Mouse (Mus musculus) granulocyte monocyte progenitor cell, adult 5-6 weeks (primary cell): ENCODE results near the gene Ctps. TPM values are rescaled to one million over a fixed set of nuclear protein-coding genes. Genes with fewer than 3 reads are reported as not detected.
"Not testable (repeated sequence)": the region's sequence is repeated elsewhere in the genome, so short reads cannot be mapped to it uniquely, and the experiment has no call there.

Experiments
- ATAC-seq: replicated peaks from 2 replicates; pipeline ENCODE4 v1.8.0; 2016; ENCODE audit warnings: mild to moderate bottlenecking, moderate TSS enrichment, inconsistent platforms; ENCODE audit not compliant: poor library complexity, severe bottlenecking
- total RNA-seq, 2 experiments: library from RNA; stranded (forward) in 1 of 2; stranded (reverse) in 1 of 2; fragments of 200-712, 200-1000 nt in 1 of 2; fragments of >200 nt in 1 of 2; fragmentation: Nextera tagmentation in 1 of 2; gene quantifications; 2 replicates each; pipeline ENCODE4 v1.2.3; 2014 to 2017

Ctps gene
- total RNA-seq (2014; fragmentation: Nextera tagmentation) (50.4 and 59.5 TPM in 2 replicates), total RNA-seq (2017) (60.1 and 63.1 TPM in 2 replicates)

DNA sequence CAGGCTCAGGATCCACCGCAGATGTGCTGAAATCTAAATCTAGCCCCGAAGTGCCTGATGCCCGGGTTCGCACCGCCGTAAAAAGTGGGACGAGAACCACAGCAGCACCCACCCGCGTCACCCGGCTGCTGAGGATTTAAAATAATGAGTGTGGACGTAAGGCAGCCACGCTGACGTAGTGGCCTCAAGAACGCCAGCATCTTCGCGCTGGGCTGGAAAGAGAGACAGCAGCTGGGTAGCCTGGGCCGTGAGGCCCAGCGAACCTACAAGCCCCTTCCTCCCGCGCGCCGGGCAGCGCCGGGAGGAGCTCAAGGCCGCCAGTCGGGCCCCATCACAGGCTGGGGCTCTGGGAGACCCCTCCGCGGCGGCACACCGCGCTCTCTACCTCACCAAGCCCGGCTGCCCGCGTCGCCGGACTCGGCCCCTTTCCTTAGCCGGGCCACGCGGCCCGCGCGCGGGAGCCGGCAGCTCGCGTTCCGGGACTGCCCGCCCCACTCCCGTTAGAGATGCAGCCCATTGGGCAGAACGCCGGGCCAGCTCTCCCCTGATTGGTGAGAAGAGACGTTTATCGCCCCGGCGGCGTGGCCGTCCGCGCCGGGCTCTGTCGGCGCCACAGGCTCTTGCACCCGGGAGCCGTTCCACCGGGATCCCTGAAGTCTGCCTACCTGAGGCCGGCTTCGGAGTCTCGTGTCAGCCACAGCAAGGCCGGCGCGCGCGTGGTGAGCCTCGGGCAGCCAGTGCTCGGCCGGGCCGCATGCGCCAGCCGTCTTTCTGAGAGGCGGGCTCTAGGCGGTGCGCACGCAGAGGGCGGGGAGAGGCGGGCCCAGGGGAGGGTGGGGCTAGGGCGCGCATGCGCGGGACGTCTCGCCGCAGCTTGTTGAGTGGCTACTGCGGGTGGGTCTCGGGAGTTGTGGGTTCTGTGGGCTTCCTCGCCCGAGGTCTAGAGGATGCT is at the start of gene Ctps:
TSS of gene Ctps (minus strand) at position 791 of the 952 bp plus-strand sequence.
- peak; percentile 77 for ATAC-seq

DNA sequence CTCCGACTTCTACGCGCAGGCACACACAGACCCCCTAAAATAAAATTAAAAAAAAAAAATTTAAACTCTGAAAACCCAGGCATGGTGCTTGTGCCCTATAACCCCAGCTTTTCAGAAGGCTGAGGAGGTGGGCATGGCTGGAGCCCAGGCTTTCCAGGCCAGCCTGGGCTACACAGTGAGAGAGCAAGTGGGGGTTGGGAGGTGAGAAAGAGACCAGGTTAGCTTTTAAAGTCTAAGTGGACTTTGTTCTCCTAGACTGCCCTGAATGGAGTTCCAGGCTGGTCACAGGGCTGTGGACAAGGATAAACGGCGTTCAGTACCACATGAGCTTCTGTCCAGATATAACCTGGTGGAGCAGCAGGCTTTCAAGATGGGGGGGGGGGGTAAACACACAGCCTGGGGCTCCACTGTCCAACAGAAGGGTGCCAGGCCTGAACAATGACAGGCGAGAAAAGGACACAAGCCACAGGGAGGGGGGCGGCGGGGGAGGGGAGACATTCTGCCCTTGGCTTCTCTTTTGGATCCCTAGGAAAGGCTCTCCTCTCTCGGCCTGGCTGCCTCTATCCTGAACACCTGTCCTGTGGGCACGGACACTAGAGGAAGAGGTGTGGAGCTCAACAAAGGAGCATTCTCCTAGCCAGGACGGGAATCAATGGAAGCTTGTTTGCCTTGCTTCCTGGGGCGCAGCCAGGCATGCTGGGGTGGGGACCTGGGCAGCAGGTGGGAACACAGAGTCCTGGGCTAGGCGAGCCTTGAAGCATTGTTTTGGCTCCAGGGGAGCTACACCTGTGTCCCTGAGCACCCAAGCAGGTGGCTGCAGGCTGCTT is 46.3 kb upstream of the Ctps start:
- ATAC-seq: no peak

DNA sequence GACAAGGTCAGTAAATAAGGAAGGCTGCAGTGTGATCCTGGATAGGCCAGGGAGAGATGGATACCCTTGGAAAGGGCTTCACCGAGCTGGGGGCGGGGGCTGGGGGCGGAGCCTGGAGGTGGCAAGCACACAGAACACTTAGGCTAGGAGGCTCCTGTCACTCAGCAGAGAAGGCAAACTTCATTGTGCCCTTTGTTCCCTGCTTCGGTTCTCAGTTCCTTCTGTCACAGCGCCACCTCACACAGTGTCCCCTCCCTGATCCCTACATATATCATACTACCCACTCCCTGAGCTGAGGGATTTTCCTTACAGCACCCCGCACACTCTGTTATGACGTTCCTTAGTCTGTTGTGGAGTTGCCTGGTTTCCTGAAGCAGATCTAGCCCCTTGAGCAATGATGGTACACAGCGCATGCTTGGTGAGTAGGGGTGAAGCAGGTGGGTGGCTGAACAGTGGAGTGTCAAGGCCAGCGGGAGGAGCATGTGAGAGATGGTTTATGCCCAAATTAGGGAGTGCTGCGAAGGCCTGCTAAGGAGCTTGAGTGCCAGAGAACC is 45.5 kb upstream of the Ctps start:
- no peak for ATAC-seq

DNA sequence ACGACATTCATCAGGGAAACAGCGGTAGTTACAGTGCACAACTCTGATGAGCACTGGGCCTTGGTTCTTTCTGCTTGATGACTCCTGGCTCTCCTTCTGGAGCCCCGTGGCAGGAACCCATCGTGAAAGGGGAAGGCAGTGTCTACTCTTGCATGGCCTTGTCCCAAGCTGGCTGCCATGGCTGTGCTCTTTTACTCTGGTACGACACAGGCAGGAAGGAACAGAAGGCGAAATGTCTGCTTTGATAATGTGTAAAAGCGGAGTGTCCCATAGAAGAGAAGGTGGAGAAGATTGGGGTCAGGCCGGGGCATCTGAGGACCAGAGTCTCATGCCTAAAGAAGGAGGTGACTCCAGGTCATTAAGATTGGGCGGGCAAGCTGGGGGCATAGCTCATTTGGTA is 44.6 kb upstream of the Ctps start:
- no peak for ATAC-seq

DNA sequence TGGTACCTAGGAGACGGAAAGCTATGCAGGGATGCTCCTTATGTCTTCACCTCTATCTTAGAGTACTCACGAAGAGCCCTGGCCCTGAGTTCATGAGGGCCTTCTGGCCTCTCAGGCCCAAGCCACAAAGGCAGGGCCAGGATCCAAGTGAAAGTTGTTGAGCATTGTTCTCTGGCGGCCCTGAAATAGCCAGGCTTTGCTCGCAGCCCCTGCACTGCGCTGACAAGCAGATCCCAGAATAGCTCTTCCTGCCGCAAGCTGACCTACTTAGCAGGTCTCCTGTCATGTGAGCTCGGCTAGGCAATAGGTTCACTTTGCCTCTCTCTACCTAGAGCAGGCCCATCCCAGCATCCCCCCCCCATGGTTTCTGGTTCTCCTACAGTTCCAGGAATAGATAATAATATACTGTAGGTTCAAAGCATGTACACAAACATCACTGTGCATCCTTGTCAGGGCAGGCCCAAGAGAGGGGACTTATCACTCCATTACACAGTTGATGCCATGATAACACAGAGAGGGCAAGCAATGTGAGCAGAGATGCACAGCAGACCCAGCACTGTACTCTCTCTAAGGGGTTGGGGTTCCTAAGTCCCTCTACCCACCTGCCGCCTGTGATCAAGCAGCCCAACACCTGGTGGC is 43.7 kb upstream of the Ctps start:
- ATAC-seq: no peak

DNA sequence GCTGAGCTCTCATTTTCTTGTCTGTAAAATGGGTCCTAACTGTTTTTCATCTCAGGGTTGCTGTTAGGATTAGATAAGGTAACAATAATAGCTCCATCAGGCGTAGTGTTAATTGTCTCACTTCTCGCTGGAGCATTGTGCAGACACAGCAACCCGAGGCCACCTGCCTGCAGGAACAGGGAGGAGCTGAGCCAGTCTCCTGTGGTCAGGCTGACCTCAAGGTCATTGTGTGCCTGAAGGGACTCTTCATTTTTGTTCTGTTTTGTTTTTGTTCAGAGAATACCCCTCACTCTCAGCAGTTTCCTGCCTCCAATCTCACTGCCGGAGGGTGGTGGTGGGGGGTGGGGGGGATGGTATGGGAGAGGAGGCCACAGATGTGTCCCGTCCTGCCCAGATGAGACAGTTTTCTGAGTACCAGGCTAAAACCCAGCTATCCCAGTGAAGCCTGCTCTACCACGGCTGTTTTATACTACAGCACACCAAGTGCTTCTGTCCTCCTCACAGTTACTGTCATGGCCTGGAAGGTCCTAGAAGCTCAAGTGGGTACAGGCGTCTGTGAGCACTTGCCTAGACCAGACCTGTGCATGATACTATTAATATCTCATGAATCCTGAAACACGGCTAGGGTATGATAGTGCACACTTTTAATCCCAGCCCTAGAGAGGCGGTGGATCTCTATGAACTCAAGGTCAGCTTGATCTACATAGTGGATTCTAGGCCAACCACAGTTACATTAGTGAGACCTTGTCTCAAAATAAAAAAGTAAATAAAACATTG is 42.4 kb upstream of the Ctps start:
- no peak for ATAC-seq

DNA sequence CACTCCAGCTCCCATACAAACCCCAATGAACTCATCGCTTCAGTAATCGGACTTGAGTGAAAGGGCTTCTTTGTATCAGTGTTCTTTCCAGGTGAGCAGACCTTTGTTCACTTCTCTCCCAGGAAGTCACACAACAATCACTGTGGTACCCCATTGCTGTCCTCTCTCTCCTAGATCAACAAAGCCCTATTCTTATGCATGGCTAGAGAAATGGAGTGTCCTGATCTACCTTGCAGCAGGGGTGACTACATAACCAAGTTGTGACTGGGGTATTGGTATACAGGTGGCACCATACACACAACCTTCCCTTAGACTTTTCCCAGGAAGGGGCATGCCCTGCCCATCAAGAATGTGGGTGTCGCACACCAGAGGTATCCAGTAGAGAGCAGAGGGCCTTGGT is 40.9 kb upstream of the Ctps start:
- ATAC-seq: no peak

DNA sequence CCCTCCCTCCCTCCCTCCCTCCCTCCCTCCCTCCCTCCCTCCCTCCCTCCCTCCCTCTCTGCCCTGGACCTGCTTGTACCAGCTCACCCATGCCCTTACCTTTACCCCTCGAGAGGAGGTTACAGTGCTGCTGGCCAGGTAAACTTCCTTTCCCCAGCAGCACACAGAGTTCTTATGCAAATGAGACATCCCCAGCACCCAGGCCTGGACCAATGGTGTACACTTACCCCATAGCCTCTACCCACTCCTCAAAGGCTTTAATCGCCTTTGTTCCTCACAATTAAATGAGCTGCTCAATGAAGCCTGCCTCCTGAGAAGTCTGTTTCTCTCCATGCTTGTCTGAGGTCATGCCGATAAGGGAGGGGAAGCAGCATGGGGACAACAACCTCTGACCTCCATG is 36.9 kb upstream of the Ctps start:
- ATAC-seq: no peak

DNA sequence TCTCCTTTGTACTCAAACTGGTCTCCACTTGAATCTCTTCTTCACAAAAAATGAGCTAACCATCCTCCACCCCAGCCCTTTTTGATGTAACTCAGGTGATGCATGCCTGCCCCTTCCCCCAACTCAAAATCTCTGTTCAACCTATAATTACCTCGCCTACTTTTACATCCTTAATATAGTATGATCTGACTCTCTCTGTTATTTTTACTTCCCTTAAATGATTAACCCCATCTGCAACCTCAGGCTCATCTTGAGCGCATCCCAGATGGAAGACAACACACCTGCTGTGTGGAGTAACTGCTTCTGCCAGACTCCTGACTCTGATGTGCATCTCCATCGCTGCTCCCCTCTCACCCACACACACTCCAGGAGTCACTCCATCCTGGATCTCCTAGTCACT is 32.6 kb upstream of the Ctps start:
- ATAC-seq: no peak

DNA sequence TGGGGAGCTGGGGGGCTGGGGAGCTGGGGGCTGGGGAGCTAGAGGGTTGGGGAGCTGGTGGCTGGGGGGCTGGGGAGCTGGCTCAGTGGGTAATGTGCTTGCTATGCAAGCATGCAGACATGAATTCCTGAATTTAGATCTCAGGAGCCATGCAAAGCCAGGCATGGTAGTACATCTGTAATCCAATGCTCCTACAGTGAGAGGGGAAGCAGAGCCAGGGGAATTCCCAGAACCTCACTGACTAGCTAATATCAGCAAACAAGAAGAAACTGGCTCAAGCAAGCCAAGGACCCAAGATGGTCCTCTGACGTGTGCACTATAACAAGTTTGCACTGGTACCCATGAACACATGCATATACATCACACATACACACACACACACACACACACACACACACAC is 31.7 kb upstream of the Ctps start:
- ATAC-seq: no peak

DNA sequence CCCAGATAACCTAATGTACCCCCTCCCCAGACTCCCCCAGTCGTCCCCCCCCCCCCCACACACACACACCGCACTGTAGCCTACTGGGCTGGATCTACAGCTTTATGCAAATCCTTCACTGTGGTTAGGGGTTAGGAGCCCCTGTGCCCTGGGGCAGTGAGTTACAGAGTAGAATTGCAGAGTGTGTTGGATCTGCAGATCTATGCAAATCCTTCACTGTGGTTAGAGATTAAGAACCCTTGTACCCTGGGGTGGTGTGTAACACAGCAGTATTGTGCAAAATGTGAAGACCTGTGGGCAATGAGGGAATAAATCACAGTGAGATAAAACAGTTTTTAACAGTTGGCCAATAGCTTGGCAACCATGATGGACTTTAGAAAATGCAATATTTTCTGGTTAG is 28.8 kb upstream of the Ctps start:
- no peak for ATAC-seq

DNA sequence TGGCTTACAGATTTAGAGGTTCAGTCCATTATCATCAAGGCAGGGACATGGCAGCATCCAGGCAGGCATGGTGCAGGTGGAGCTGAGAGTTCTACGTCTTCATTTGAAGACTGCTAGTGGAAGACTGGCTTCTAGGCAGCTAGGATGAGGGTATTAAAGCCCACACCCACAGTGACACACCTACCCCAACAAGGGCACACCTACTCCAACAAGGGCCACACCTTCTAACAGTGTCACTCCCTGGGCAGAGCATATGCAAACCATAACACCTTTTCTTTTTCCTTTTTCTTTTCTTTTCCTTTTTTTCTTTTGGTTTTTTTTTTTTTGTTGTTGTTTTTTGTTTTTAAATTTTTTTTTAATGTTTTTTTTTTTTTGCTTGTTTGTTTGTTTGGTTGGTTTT is 26.1 kb upstream of the Ctps start:
- ATAC-seq: not testable (repeated sequence)

DNA sequence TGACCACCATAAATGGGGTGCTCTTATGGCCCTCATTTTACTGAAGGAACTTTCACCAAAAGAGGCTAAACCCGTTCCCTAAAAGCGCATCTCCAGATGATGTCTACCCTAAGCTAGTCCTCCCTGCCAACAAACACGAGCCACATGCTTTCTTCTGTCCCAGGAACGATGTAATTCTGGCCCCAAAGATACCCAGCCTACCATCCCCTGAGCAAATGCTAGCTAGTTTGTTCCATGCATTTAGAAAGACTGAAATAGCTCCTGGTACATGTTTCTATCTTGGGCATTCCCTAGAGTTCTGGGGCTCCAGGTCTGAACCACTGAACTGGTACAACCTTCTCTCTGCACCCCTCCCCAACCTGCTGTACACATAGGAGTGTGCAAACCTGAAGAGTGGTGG is 20.9 kb upstream of the Ctps start:
- ATAC-seq: no peak

DNA sequence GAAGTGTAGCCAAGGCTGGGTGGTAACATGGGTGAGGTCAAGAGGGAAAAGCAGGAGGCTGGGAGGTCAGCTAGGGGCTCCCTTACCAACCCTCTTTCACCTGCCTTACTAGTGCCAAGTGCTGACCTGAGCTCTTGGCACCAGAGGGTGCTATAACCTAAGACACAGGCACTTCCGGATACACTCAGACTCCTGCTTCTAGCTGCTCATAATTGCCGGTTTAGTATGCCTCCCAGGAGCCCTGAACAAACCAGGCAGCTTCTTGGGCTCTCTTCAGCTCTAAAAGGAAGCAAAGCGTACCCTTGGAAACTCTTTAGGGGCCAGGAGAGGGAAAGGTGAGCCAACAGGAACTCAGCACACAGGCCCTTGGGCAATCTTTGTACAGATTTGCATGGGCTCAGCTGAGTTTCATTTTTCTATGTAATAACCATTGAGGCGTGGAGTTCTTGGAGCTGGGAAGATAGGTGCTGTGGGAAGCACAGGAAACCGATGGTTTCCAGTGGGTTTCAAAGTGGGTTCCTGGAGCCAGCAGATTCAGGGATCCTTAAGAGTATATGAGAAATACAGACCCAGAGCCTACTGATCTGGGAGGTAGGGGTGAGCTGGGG is 19.8 kb upstream of the Ctps start:
- ATAC-seq: peak; percentile 86

DNA sequence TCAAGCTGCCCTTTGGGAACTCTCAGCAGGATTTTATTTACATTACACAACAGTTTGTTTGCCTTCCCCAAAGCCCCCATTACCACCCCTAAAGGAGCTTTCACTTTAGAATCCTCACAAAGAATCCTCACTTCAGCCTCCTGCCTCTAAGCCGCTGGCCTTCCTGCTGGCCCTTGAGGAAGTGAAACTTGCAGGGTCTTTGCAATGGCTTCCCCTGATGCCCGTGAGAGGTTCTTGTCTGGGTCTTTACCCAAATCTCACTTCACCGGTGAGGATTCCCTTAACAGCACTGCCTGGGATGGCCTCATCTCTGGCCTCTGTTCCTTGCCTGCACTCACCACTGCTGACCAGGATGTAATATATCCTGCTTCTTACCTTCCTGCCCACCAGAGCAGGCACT is 19.0 kb upstream of the Ctps start:
- peak; percentile 79 for ATAC-seq

DNA sequence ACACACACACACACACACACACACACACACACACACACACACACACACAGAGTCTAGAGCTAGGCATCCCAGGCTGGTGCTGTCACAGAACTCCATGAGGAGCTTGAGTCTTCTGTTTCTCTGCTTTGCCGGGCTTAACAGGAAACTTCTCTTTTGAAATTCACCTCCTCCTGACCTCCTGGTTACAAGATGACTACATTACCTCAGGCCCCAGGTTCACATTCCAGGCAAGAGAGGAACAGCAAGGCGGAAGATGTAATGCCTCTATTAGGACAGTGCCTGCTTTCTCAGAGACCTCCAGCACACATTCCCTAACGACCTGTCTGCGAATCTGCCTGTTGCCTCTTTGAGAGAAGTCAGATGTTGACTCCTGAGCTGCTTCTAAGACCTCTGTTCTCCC is 18.4 kb upstream of the Ctps start, which contains the start of gene Gm8439:
TSS of gene Gm8439 (plus strand) at position 301 of the 400 bp plus-strand sequence.
- 0 out of 2 replicates have a peak, but pooled peaks have one; percentile 12 for ATAC-seq

DNA sequence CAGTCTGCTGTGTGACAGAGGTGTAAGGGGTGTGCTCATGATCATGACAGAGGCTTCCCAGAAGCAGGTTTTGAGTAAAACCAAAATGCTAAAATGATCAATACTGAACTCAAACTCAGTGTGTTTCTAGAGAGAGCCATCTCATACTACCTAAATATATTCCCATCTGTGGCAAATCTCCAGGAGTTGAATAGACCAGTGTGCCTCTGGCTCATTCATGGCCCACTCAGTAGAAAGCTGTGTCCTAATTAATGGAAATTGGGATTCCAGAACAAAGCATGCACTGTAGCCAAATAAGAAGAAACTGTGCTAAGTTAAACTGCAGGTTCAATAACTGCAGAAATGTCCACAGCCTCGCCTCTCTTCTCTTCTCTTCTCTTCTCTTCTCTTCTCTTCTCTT is 16.9 kb upstream of the Ctps start:
- ATAC-seq: no peak

DNA sequence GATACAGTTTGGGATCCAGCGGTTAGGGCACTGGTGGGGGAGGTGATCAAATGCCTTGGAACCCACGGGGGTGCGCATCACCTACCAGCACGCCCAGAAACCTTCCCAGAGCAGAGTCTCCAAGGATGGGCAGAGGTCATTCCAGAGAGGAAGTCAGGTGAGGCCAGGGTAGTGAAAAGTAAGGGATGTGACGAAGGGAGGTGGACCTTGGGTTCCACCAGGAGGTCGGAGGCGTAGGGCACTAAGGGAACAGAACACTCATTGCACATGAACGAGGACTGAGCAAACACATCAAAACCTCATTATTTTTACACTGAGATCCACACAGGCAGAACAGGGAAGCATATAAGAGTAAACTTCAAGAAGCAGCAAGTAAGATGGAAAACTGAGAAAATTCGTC is 11.6 kb upstream of the Ctps start:
- ATAC-seq: no peak

DNA sequence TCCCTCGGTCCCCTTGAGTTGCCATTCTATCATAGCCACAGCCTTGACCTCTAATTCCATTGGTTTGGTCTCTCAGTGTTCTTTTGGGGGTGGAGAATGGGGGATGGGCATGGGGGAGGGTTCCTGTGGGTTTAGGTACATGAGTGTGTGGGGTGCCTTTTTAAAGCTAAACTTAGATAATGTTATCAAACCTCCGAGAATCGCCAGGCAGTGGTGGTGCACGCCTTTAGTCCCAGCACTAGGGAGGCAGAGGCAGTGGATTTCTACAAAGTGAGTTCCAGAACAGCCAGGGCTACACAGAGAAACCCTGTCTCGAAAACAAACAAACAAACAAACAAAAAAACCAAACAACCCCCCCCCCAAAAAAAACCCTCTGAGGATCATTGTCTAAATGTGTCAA is 10.8 kb upstream of the Ctps start:
- no peak for ATAC-seq
